Mouse (Mus musculus) heart, adult 2 months (tissue): ENCODE data around the gene Lfng. TPM values are rescaled to one million over a fixed set of nuclear protein-coding genes. Genes with fewer than 3 reads are reported as not detected.
A peak's percentile ranks its signal among the peaks of the same experiment; 100 is the strongest.

Experiments used
- DNase-seq, 2 experiments: peaks; one replicate each; pipeline ENCODE4 v3.0.0; 2021
- H3K27ac ChIP-seq: fragments of 200-600 bp; 2 replicates; pipeline ENCODE4 v1.8.1; 2022
- H3K27me3 ChIP-seq: fragments of 200-500 bp; 2 replicates; pipeline ENCODE4 v1.6.1; 2012; ENCODE audit warnings: mild to moderate bottlenecking, low read length, inconsistent platforms, mixed read lengths; ENCODE audit not compliant: control insufficient read depth, insufficient read depth
- H3K36me3 ChIP-seq: fragments of 200-500 bp; 2 replicates; pipeline ENCODE4 v1.6.1; 2012; ENCODE audit warnings: low read length, inconsistent platforms; ENCODE audit not compliant: control insufficient read depth, insufficient read depth
- H3K4me1 ChIP-seq: fragments of 200-500 bp; 2 replicates; pipeline ENCODE4 v1.6.1; 2011; ENCODE audit warnings: low read length; ENCODE audit not compliant: control insufficient read depth, insufficient read depth
- H3K4me3 ChIP-seq: fragments of 200-600 bp; 2 replicates; pipeline ENCODE4 v1.8.1; 2022
- H3K79me2 ChIP-seq: fragments of 200-500 bp; replicated peaks from 2 replicates; pipeline ENCODE4 v1.6.1; 2012; ENCODE audit warnings: mild to moderate bottlenecking, inconsistent platforms, low read length, moderate library complexity, mixed read lengths; ENCODE audit not compliant: control insufficient read depth, insufficient read depth
- H3K9ac ChIP-seq: fragments of 200-500 bp; 2 replicates; pipeline ENCODE4 v1.6.1; 2012; ENCODE audit warnings: low read depth, mild to moderate bottlenecking, control low read depth, inconsistent platforms, low read length, mixed read lengths
- CTCF ChIP-seq: fragments of 200-600 bp; IDR thresholded peaks from 2 replicates; pipeline ENCODE4 v1.8.1; 2022; ENCODE audit warnings: antibody characterized with exemption, mild to moderate bottlenecking, moderate library complexity
- EP300 ChIP-seq: fragments of 200-500 bp; IDR thresholded peaks from 2 replicates; pipeline ENCODE4 v1.6.1; 2011; ENCODE audit warnings: low read depth, low read length, control low read depth; ENCODE audit not compliant: insufficient read depth
- POLR2A ChIP-seq: fragments of 200-500 bp; IDR thresholded peaks from 2 replicates; pipeline ENCODE4 v1.6.1; 2011; ENCODE audit warnings: mild to moderate bottlenecking, low read depth, low read length, control low read depth; ENCODE audit not compliant: insufficient read depth
- WGBS: fragments of 180-500 bp; shearing (Covaris S2); methylation state at CpG from one replicate; pipeline ENCODE4 v1.1.7; 2018; 5-methylcytosine and 5-hydroxymethylcytosine counted together
- intact Hi-C: fragments of 180-260 bp; cut with DNase I; formaldehyde crosslinking; loops from one replicate; pipeline ENCODE4 v1.15.1; 2025
- polyA plus RNA-seq: library from polyadenylated mRNA; depleted of rRNA; stranded (reverse); fragments of >200 nt; gene quantifications from 2 replicates; pipeline ENCODE4 v1.2.3, GENCODE M21; 2012
- total RNA-seq, 2 experiments: library from RNA; stranded (reverse); gene quantifications; 2 replicates each; pipeline ENCODE4 v1.2.3; 2021

Gene Lfng
- total and polyA plus RNA-seq, 3 experiments = 7.4 to 23.1 (median 11.5) TPM

GRCm38 (mm10) chr5:140640812-140641211, 33.7 kb downstream of the Lfng start:
- Histone ChIP-seq H3K79me2 (no peaks in the 10 kb centered on the region; the same call in 1 of the 2 replicates), H3K36me3 (no peaks in the 10 kb centered on the region), H3K9ac (no peak overlapping the region), H3K27ac (no peak overlapping the region; the same call in 1 of the 2 replicates), H3K27me3 (no peaks in the 10 kb centered on the region), H3K4me1 (peaks cover 19% of the 10 kb centered on the region), H3K4me3 (no peak overlapping the region)
- TF ChIP-seq POLR2A (no peak), CTCF (peak; percentile 33; the same call in 1 of the 2 replicates), EP300 (no peak)
- 63% methylated on average over 2 of the region's 2 CpGs for WGBS
- DNase-seq = no peak
- intact Hi-C loops = loop anchor here (10.0 kb wide), 1 partner anchor 184 kb away; no protein-coding TSS in a partner anchor

GRCm38 (mm10) chr5:140641254-140641928, 34.3 kb downstream of the Lfng start:
- DNase-seq = peak in 1 of 2 experiments; percentile 35
- WGBS = 50% methylated on average over 10 of the region's 10 CpGs
- H3K4me3 ChIP-seq = no peak overlapping the region
- H3K27me3 ChIP-seq = no peaks in the 10 kb centered on the region
- no peaks in the 10 kb centered on the region; the same call in 1 of the 2 replicates for H3K79me2 ChIP-seq
- H3K9ac ChIP-seq = no peak overlapping the region
- peak overlapping the region; percentile 28; the same call in 1 of the 2 replicates for H3K27ac ChIP-seq
- TF ChIP-seq CTCF (no peak), POLR2A (no peak), EP300 (no peak)
- intact Hi-C loops = loop anchor here (10.0 kb wide), 1 partner anchor 183 kb away; no protein-coding TSS in a partner anchor
- no peaks in the 10 kb centered on the region for H3K36me3 ChIP-seq
- H3K4me1 ChIP-seq = peaks cover 19% of the 10 kb centered on the region

DNA sequence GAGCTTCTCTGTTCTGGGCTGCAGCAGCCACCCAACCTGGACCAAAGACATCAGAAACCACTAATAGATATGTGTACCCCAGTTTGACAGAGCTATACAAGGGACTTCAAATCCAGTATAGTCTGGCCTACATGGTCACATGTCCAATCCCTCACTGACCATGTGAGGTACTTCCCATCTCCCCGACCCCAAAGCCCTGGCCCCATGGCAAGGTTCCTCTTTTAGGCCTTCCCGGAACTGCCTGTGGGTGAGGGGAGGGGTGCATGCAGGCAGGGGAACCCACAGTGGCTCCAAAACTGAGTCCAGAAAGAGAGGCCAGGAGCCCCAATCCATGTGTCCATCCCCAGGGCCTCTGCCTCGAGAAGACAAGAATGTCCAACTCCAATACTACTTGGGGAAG, 35.0 kb downstream of the Lfng start:
- TF ChIP-seq POLR2A (no peak), EP300 (no peak), CTCF (no peak)
- WGBS = 50% methylated on average over 3 of the region's 3 CpGs
- peak in 1 of 2 experiments; percentile 70 for DNase-seq
- Histone ChIP-seq H3K4me3 (no peak overlapping the region), H3K79me2 (no peaks in the 10 kb centered on the region; the same call in 1 of the 2 replicates), H3K4me1 (peaks cover 16% of the 10 kb centered on the region), H3K27me3 (no peaks in the 10 kb centered on the region), H3K9ac (no peak overlapping the region), H3K27ac (peak overlapping the region; percentile 28; the same call in 1 of the 2 replicates), H3K36me3 (no peaks in the 10 kb centered on the region)
- intact Hi-C loops = loop anchor here (10.0 kb wide), 1 partner anchor 183 kb away; no protein-coding TSS in a partner anchor

DNA sequence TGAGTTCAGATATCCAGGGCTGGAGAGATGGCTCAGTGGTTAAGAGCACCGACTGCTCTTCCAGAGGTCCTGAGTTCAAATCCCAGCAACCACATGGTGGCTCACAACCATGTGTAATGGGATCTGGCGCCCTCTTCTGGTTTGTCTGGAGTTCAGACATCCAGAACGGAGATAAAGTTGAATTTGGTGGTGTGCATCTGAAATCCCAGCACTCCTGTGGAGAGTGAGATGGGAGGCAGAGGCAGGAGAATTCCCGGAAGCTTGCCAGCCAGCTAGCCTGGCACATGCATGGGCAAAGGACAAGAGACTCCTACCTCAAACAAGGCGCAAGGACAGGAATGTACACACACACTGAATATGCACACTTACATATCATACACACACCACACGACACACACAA, 37.1 kb downstream of the Lfng start:
- Histone ChIP-seq H3K36me3 (no peaks in the 10 kb centered on the region), H3K79me2 (no peaks in the 10 kb centered on the region; the same call in 1 of the 2 replicates), H3K4me1 (peaks cover 16% of the 10 kb centered on the region), H3K27ac (peak overlapping the region; percentile 23; the same call in 1 of the 2 replicates), H3K27me3 (no peaks in the 10 kb centered on the region), H3K9ac (no peak overlapping the region), H3K4me3 (no peak overlapping the region)
- TF ChIP-seq POLR2A = no peak
- TF ChIP-seq CTCF = peak; percentile 52
- TF ChIP-seq EP300 = no peak
- intact Hi-C loops = loop anchor here (10.0 kb wide), 1 partner anchor 181 kb away; no protein-coding TSS in a partner anchor
- 78% methylated on average over 6 of the region's 6 CpGs for WGBS
- no peak for DNase-seq

DNA sequence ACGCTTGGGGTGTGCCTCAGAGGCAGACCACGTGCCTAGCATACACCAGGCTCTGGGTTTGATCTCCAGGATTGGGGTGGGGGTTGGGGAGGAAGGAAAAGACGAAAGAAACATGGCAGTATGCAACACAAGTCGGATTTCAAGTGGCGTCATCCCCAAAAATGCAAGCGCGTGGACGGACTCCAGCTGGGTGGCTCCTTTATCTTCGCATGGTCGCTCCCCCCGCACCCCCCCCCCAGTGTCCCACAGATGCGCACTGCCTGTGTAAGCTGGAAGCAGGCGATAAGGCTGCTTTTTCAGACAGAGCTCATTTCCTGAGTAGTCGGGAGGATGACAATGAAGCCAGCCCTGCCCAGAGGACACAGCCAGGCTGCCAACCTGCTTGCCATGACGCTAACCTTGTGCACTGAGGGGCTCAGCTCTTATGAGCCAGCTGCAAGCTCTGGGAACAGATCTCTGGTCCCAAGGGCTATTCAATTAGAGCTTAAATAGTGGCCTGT, 37.6 kb downstream of the Lfng start:
- DNase-seq = peak in 1 of 2 experiments; percentile 50
- TF ChIP-seq EP300 = no peak
- no peak for TF ChIP-seq POLR2A
- TF ChIP-seq CTCF = no peak
- no peak overlapping the region for H3K9ac ChIP-seq
- H3K4me1 ChIP-seq = peaks cover 16% of the 10 kb centered on the region
- intact Hi-C loops = loop anchor here (10.0 kb wide), 1 partner anchor 180 kb away; no protein-coding TSS in a partner anchor
- H3K36me3 ChIP-seq = no peaks in the 10 kb centered on the region
- H3K4me3 ChIP-seq = no peak overlapping the region
- no peaks in the 10 kb centered on the region for H3K27me3 ChIP-seq
- H3K27ac ChIP-seq = peak overlapping the region; percentile 36; the same call in 1 of the 2 replicates
- WGBS = 21% methylated on average over 15 of the region's 15 CpGs
- H3K79me2 ChIP-seq = no peaks in the 10 kb centered on the region; the same call in 1 of the 2 replicates

GRCm38 (mm10) chr5:140645454-140645853, 38.3 kb downstream of the Lfng start:
- 85% methylated on average over 4 of the region's 4 CpGs for WGBS
- intact Hi-C loops = loop anchor here (10.0 kb wide), 1 partner anchor 179 kb away; no protein-coding TSS in a partner anchor
- Histone ChIP-seq H3K9ac (no peak overlapping the region), H3K4me1 (peaks cover 13% of the 10 kb centered on the region), H3K79me2 (no peaks in the 10 kb centered on the region; the same call in 1 of the 2 replicates), H3K4me3 (no peak overlapping the region), H3K27me3 (no peaks in the 10 kb centered on the region), H3K36me3 (no peaks in the 10 kb centered on the region), H3K27ac (peak overlapping the region; percentile 36; the same call in 1 of the 2 replicates)
- no peak for DNase-seq
- TF ChIP-seq POLR2A (no peak), CTCF (no peak), EP300 (no peak)
